Mouse (Mus musculus) left cerebral cortex, postnatal 14 days (tissue): ENCODE measurements around the gene Hjurp. TPM values are rescaled to one million over a fixed set of nuclear protein-coding genes. Genes with fewer than 3 reads are reported as not detected.
"Not testable (repeated sequence)": the region's sequence is repeated elsewhere in the genome, so short reads cannot be mapped to it uniquely, and the experiment has no call there.

Experiments
- DNase-seq, 2 experiments: peaks; one replicate each; pipeline ENCODE4 v3.0.0; 2021 to 2022; ENCODE audit warnings: low spot score in 2 of 2, mixed read lengths in 1 of 2
- intact Hi-C: fragments of 180-260 bp; cut with DNase I; formaldehyde crosslinking; loops from one replicate; pipeline ENCODE4 v1.15.1; 2025
- total RNA-seq, 2 experiments: library from RNA; stranded (reverse); gene quantifications; 2 replicates each; pipeline ENCODE4 v1.2.3; 2021

The Hjurp gene
- total RNA-seq, 2 experiments from 2014 or later: 36.8 to 38.3 TPM

GRCm38 (mm10) chr1:88230981-88231802 lies 46.2 kb downstream of the Hjurp start:
- intact Hi-C loops: no loop called here
- no peak for DNase-seq

DNA sequence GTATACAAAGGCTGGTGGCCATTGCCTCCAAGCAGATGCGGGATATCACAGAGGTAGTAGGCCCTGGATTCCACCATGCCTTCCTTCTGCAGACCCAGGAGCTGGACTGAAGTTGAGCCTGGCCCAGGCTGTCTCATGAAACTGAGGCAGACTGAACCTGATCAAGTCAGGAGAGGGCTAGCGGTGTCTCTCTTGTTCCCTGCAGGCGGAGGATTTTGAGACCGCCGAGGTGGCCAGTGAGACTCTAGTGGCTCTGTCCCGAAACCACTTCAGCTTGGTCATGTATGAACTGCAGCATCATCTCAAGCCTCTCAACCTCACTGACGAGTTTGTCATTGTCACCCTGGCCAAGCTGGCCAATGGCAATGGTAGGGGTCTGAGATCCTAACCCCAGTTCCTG lies 47.0 kb downstream of the Hjurp start:
- DNase-seq: no peak
- intact Hi-C loops: no loop called here

DNA sequence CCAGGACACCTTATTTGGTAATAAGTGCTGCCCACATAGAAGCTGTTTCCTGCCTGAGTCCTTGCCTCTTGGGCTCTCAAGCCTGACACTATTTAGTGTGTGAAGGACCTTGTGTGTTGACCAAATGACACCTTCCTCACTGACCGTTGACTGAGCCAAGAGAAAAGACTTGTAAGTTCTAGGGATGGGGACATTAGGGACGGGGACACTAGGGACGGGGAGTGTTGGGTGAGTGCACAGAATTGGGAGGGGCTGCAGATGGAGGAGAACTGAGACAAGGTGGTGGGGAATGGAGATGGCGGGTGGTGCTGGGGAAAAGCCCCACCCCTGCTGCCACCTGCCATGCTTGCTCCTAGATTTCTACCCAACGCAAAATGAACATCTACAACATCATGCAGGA lies 47.4 kb downstream of the Hjurp start:
- intact Hi-C loops: no loop called here
- no peak for DNase-seq

- DNase-seq: no peak
These were observed 47.9 kb downstream of the Hjurp start for GRCm38 (mm10) chr1:88229566-88229965.

DNA sequence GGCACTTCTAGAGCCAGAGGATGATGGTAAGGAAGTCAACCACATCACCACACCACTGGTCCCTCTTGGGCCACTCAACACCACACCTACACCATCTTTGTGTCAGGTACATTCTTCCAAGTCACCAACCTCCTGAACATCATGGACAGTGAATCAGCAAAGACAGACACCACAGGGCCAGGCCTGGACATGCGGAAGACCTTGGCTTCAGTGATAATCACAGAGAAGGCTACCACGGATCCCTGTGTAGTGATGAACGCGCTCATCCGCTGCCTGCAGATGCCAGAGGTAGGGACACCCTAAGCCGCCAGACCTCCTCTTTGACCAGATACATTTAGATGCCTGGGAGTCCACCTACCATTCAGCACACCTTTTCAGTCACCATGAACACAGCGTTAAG lies 49.3 kb downstream of the Hjurp start:
- intact Hi-C loops: no loop called here
- DNase-seq: no peak

More at GRCm38 (mm10) chr1:88229566-88229965, 47.9 kb downstream of the Hjurp start:
- intact Hi-C loops: no loop called here

GRCm38 (mm10) chr1:88227482-88227881 lies 50.0 kb downstream of the Hjurp start:
- no peak for DNase-seq

DNA sequence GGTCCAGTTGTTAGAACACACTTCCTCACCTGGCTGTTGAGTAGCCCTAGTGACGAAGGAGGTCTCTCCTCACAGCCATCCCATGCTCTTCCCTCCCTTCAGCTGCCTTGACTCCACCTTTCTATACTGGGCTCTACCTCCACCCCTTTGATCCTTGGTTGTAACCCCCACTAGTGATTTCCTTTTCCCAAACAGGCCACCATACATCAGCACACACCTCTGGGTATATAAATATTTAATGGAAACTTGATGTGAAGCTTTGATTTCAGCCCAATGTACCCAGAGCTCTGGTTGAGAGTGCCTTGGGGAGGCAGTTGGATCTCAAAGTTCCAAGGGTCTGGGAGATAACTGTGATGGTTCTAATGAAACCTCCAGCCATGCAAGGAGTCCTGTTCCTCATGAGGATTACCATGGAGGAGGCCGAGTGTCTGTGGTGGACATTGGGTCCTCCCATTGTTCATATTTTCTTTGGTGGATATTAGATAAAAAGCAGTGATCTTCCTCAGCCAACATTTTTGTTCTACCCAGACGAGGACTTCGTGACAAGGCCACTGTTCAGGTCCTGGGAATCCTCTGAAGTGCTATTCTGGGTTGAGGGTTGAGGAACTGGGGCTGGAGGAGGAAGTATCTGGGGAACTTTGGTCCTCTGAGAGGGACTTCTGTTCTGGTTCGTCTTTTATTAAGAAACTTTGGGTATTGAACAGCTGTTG lies 50.6 kb downstream of the Hjurp start, which contains the start of gene Mroh2a:
TSS of gene Mroh2a (plus strand) at position 317 of the 710 bp plus-strand sequence.
- intact Hi-C loops: no loop called here
- DNase-seq: no peak

More at GRCm38 (mm10) chr1:88227482-88227881, 50.0 kb downstream of the Hjurp start:
- intact Hi-C loops: no loop called here

GRCm38 (mm10) chr1:88225741-88226140 lies 51.7 kb downstream of the Hjurp start:
- intact Hi-C loops: no loop called here
- no peak for DNase-seq

DNA sequence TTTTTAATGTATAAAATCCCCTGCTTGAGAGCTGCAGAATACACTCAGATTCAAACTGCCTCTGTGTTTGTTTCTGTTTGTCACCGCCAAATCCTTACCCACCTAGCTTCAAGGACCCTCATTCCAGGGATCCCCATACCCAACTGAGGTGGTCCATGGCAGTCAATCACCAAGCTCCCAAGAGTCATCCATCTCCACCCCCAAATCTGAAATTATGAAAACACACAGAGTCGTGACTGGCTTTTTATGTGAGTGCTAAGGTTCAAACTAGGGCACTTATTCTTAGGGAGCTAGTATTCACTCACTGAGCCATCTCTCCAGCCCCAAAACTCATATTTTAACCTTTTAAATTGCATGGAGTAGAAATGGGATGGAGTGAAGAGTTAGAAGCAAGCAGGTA lies 52.1 kb downstream of the Hjurp start:
- DNase-seq, intact Hi-C loops: not testable (repeated sequence)

- intact Hi-C loops: no loop called here
- no peak for DNase-seq
These were observed 53.2 kb downstream of the Hjurp start for GRCm38 (mm10) chr1:88224029-88224776.

DNA sequence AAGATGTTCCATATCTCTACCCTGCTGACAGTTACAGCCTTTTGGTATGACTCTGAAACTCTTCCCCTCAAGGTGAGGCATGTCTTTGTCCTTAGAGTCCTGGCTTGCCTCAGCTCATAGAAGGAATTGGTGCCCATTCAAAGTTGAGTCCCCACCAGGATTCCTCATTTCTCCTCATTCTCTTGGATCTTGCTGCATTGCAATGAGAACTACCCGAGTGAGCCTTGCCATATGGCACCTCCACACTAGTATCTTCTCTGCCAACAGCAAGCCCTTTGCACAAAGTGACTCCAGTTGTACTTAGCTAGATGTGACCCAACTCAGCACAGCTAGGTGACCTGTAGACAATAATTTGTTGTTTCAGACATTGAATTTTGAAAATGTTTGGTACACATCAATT lies 53.8 kb downstream of the Hjurp start:
- DNase-seq: no peak

GRCm38 (mm10) chr1:88223011-88223515 lies 54.4 kb downstream of the Hjurp start:
- DNase-seq, intact Hi-C loops: not testable (repeated sequence)

More for the DNA sequence above, 53.8 kb downstream of the Hjurp start:
- intact Hi-C loops: no loop called here

- DNase-seq: no peak
- intact Hi-C loops: no loop called here
These were observed 55.2 kb downstream of the Hjurp start for GRCm38 (mm10) chr1:88222216-88222615.

DNA sequence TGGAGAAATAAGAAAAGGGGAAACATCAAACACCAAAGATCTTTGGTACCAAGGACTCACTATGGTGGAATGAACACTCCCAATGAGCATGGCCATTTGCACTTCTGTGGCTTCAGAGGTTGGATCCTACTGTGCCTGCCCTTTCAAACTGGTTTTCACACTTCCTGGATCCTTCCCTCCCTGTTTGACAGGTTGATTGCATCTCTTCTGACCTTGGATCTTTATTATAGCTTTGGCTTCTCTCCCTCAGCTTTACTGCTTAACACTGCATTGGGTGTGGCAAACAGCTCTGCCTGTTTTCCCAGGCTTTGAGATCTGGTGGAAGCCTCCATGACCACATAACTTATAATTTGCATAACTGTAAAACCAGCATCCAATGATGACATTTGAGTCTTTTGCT lies 57.1 kb downstream of the Hjurp start:
- no peak for DNase-seq
- intact Hi-C loops: no loop called here

GRCm38 (mm10) chr1:88219054-88219453 lies 58.4 kb downstream of the Hjurp start:
- intact Hi-C loops: no loop called here

GRCm38 (mm10) chr1:88218591-88218990 lies 58.8 kb downstream of the Hjurp start:
- no peak for DNase-seq
- intact Hi-C loops: no loop called here

More at GRCm38 (mm10) chr1:88219054-88219453, 58.4 kb downstream of the Hjurp start:
- DNase-seq: no peak

DNA sequence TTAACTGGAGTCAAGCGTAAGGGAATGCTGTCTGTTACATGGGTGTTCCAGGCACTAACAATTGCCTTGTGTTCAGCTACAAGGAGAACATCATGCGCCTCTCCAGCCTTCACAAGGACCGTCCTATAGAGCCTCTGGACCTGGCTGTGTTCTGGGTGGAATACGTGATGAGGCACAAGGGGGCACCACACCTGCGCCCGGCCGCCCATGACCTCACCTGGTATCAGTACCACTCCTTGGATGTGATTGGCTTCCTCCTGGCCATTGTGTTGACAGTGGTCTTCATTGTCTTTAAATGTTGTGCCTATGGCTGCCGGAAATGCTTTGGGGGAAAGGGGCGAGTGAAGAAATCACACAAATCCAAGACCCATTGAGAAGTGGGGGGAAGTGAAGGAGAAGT lies 59.4 kb downstream of the Hjurp start:
- no peak for DNase-seq
- intact Hi-C loops: no loop called here

- no peak for DNase-seq
- intact Hi-C loops: no loop called here
These were observed 59.9 kb downstream of the Hjurp start for GRCm38 (mm10) chr1:88217576-88217975.

DNA sequence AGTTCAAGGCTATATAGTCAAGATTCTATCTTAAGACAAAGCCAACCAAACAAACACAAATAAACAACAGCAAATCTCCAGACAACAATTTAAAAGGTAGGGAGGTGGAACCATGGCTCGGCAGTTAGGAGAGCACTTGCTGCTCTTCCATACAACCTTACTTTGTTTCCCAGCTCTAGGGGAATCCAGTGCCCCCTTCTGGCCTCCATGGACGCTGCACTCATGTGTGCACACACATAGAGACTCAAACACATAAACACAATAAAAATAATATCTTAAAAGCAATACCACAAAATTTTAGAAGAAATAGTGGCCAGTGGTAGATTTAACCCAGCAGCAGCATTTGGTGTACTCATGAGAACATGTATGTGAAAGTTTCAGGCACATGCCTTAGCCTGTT lies 60.3 kb downstream of the Hjurp start:
- DNase-seq: no peak
- intact Hi-C loops: no loop called here

DNA sequence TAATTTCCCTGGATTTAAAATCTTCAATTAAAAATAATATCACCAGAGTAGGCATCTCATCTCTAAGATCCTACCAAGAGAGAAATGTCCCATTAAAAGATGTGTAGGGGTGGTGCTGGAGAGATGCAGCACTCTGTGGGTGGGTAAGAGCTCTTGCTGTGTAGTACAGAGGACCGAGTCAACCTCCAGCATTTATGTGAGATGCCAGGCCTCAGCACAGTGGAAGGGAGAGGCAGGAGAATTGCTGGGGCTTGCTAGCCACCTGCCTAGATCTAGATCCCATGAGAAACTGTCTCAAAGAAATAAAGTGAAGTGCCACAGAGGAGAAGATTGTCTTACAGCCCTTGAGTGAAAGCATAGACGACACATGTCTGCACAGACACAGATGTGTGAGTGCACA lies 60.9 kb downstream of the Hjurp start:
- no peak for DNase-seq
- intact Hi-C loops: no loop called here
